Mouse (Mus musculus): ENCODE measurements around the gene Gm49661.

GRCm38 (mm10) chr8:84980622-84981358 lies 11.6 kb upstream of the Gm49661 start:
- TF ChIP-seq CTCF (IDR thresholded peaks at IDR 0.05; ENCODE audit: borderline replicate concordance, control insufficient read depth, extremely low read depth, insufficient read depth, low read length, poor library complexity) (no peak), POLR2A (IDR thresholded peaks at IDR 0.05; ENCODE audit: control insufficient read depth, extremely low read depth, insufficient read depth, low read length, poor library complexity) (no peak)

All from thymus, adult 2 months (tissue).